Comparison of ENCODE assay signal across 16 mouse cellular contexts in the genomic region with DNA sequence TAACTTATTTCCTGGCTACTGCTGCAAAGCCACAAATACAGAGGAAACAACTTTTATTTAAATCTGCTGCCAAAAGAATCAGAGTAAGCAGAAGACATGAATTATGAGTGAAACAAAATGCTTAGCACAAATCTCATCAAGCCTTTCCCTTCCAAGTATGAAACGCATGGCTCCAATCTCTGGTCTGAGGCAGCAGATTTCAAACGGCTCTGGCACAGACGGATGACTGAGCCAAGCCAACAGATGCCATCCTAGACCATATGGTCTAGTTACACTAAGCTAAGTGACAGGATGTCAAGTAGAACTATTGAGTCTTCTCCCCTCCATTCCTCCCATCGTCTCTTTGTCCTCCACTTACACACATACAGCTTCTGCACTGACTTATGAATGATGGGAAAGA.
DNase-seq lines count a peak whose midpoint lies in the region; ATAC-seq lines count a peak whose summit lies in the region.
"Had no signal": no experiment of that assay in that cellular context is flagged by ENCODE, and none has a peak within 500 bp of the region (broad histone marks: within the 10 kb centered on the region; RNA-seq: fewer than 3 reads in every experiment).

No protein-coding gene starts in this region.

- H3K27ac ChIP-seq in kidney, embryonic 15.5 days = peak overlapping the region; percentile 10; the same call in 1 of the 2 replicates
- H3K27ac ChIP-seq: heart, adult 2 months; liver, embryonic 12.5 days had no signal

- 50% methylated on average over 4 of the region's 4 CpGs for WGBS in kidney, embryonic 15.5 days

- H3K36me3 ChIP-seq in kidney, embryonic 15.5 days = no peaks in the 10 kb centered on the region
- H3K36me3 ChIP-seq: liver, embryonic 12.5 days had no signal

- H3K27me3 ChIP-seq in kidney, embryonic 15.5 days = no peaks in the 10 kb centered on the region
- H3K27me3 ChIP-seq: liver, embryonic 12.5 days; megakaryocyte, embryonic 14.5 days had no signal

- no peak overlapping the region for H3K4me2 ChIP-seq in kidney, embryonic 15.5 days
- H3K4me2 ChIP-seq: liver, embryonic 12.5 days had no signal

- DNase-seq in kidney, adult 18-20 months = no peak
- peak; percentile 26 for DNase-seq in right cerebral cortex, postnatal 4 days
- no peak for DNase-seq in right cerebral cortex, postnatal 25 days
- DNase-seq in cerebellum, adult 9-11 months = peak; percentile 61
- peak; percentile 66 for DNase-seq in telencephalon, adult 2 months (ENCODE audit: low read depth, low spot score)
- DNase-seq in gastrocnemius, postnatal 25 days = no peak
- DNase-seq in testis, postnatal 14 days (ENCODE audit: low spot score) = no peak
- DNase-seq: adrenal gland, postnatal 36 days; heart, adult 2 months; heart, postnatal 4 days; kidney, adult 8-10 months; thymus, postnatal 4 days had no signal

- ATAC-seq in kidney, embryonic 15.5 days (replicated peaks; ENCODE audit: low FRiP score) = no peak
- ATAC-seq: CD4-positive, CD25-positive, alpha-beta regulatory T cell, adult 4 months; liver, embryonic 12.5 days had no signal

- no peaks in the 10 kb centered on the region for H3K9me3 ChIP-seq in kidney, embryonic 15.5 days (replicated peaks)
- H3K9me3 ChIP-seq: liver, embryonic 12.5 days; megakaryocyte, embryonic 14.5 days had no signal

- no peak overlapping the region for H3K9ac ChIP-seq in kidney, embryonic 15.5 days
- H3K9ac ChIP-seq: liver, embryonic 12.5 days had no signal

- H3K4me1 ChIP-seq in kidney, embryonic 15.5 days = peaks cover 7% of the 10 kb centered on the region; the same call in 1 of the 2 replicates
- H3K4me1 ChIP-seq: liver, embryonic 12.5 days; megakaryocyte, embryonic 14.5 days had no signal

- H3K4me3 ChIP-seq in kidney, embryonic 15.5 days (replicated peaks) = no peak overlapping the region
- H3K4me3 ChIP-seq: heart, adult 2 months; liver, embryonic 12.5 days; megakaryocyte, embryonic 14.5 days had no signal

Comparison
In these comparisons a context has a peak if more than half of its experiments do, and no peak if none do; other contexts are left out.
1. DNase-seq: peak in right cerebral cortex, postnatal 4 days (single experiment), cerebellum, adult 9-11 months (single experiment) and telencephalon, adult 2 months (single experiment); none in kidney, adult 18-20 months (single experiment), right cerebral cortex, postnatal 25 days (single experiment), gastrocnemius, postnatal 25 days (single experiment) and testis, postnatal 14 days (single experiment).